Mouse (Mus musculus) layer of hippocampus, adult 18-20 months (tissue): ENCODE measurements around the gene Camta1. TPM values are rescaled to one million over a fixed set of nuclear protein-coding genes. Genes with fewer than 3 reads are reported as not detected.

Experiments used
- DNase-seq, 2 experiments: peaks; one replicate each; pipeline ENCODE4 v3.0.0; 2022; ENCODE audit warnings: low spot score in 2 of 2
- total RNA-seq, 2 experiments: library from RNA; stranded (reverse); gene quantifications; 2 replicates each; pipeline ENCODE4 v1.2.3; 2021

Camta1 gene
- total RNA-seq, 2 experiments from 2014 or later: 279 to 302 TPM

DNA sequence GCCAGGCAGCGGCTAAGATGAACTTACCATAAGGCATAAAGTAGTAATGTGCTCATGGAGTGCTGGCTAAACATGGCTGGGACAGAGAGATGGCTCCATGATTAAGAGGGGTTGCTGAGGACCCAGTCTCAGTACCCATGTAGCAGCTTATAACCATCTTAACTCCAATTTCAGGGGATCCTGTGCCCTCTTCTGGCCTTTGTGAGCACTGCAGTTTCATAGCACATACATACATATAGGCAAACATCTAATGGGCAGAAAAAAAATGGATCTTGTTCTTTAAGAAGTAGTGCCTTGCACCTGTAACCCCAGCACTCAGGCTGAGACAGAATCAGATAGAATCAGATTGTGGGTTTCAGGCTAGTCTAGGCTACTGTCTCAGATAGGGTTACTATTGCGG lies 454.5 kb downstream of the Camta1 start:
- DNase-seq: no peak

- no peak for DNase-seq
These were observed 457.0 kb downstream of the Camta1 start for GRCm38 (mm10) chr4:151404581-151405256.

DNA sequence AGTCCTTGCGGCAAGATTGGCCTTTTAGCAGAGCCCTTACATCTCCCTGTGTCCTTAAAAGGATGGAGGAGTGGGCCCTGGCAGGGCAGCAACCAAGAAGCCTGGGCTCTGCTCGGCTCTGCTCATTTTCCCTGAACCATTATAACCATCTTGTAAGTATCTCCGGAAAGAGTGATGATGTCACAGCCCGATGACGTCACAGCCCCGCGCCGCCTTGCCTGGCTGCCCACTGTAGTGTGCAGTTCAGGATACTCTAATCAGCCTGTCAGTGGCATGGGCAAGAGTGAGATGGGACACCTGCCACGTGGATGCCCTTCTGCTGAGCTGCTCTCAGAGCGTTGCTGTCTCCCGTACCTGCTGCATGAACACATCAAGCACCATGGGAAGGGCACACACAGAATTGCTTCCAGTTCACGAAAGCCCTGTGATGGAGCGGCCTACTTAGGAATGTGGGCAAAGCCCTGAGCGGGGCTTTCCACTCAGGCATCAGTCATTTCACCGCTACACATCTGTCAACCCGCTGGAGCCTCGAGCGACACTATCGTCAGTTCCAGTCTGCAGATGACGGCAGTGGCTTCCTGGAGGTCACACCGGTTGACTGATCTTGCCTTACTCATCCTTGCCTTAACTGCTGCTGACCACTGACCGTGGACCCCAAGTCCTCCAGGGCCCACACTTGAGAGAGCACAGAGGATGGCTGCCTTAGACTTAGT lies 459.8 kb downstream of the Camta1 start:
- no peak for DNase-seq

GRCm38 (mm10) chr4:151396536-151396935 lies 465.1 kb downstream of the Camta1 start:
- no peak for DNase-seq

- DNase-seq: no peak
These were observed 472.3 kb downstream of the Camta1 start for GRCm38 (mm10) chr4:151389345-151389744.

- no peak for DNase-seq
These were observed 474.8 kb downstream of the Camta1 start for GRCm38 (mm10) chr4:151386701-151387451.

DNA sequence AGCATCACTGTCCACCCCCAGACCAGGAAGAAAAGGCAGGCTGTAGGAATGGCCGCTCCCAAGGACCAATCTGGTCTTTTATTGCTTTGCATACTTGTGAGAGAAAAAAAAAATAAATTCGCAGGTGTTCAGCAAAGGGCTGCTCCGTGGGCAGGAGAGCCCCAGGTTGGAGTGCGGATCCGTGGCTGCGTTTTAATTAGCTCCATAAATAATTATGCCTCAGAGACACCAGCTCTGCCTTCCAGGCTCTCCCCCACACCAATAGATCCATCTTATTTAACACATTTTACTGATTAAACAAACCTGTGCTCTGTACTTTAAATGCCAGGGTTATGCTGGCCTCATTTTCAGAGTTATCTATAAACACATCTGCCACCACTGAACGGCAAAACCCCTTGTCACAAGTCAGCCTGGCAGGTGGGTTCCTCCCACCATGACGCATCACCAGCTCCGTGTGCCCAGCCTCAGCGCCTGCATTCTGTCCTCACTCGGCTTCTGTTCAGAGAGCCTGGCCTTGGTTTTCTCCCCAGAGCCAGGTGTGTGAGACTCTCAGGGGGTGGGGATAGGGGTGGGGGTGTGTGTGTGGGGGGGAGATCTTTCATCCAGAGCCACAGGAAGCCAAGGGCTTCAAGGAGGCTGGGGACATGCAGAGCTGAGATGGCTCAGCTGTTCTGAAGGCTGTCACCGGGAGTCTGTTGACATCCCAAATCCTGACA lies 475.5 kb downstream of the Camta1 start:
- peak; percentile 11 to 41 for DNase-seq

GRCm38 (mm10) chr4:151377731-151378130 lies 483.9 kb downstream of the Camta1 start:
- DNase-seq: no peak

DNA sequence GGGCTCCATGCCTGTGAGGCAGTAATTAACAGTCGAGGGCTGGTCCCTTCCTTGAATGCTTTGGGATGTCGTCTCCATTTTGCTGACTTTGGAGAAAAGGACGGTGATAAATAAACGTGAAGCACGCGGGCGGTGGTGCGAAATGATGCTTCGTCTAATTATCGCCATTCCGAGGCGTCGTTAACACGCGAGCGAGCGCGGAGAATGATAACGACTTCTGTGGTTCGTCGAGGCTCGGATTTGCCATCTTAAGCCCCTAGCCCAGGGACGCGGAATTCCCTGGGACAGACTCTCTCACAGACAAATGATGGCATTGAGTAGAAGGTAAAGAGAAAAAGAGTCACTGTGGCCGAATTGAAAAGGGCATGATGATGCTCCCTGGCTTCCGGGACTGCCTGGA lies 485.4 kb downstream of the Camta1 start:
- no peak for DNase-seq

DNA sequence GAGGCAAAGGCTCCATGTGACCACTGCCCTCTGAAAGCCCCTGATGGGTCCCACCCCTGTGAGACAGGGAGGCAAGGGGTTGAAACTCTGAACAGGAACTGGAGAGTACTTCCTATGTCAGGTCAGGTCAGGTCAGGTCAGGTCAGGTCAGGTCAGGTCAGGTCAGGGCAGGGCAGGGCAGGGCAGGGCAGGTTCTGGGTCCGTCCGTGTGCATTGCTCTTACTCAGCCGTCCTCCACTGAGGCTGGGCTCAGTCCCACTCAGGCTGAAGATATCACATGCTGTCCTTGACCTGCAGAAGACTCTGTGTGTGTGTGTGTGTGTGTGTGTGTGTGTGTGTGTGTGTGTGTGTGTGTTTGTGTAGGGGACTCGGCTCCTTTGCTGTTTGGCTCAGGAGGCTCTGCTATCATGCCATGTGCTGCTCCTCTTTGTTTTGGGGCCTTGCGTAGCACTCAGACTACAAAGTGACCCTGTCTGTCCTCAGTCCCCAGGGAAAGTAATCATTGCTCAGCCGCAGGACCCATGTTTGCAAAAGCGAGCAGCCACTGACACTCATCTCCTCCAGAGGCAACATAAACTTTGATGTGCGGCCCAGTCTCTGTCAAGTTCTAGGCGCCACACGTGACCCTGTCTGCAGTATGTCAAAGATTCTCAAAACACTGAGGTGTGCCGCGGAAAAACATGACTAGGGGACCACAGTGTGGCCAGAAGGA lies 488.7 kb downstream of the Camta1 start:
- DNase-seq: no peak

GRCm38 (mm10) chr4:151366941-151367545 lies 494.6 kb downstream of the Camta1 start:
- DNase-seq: no peak

GRCm38 (mm10) chr4:151360976-151361673 lies 500.6 kb downstream of the Camta1 start:
- DNase-seq: no peak

GRCm38 (mm10) chr4:151355505-151355904 lies 506.2 kb downstream of the Camta1 start:
- DNase-seq: peak in 1 of 2 experiments; percentile 27

- DNase-seq: no peak
These were observed 508.9 kb downstream of the Camta1 start for GRCm38 (mm10) chr4:151352791-151353190.

DNA sequence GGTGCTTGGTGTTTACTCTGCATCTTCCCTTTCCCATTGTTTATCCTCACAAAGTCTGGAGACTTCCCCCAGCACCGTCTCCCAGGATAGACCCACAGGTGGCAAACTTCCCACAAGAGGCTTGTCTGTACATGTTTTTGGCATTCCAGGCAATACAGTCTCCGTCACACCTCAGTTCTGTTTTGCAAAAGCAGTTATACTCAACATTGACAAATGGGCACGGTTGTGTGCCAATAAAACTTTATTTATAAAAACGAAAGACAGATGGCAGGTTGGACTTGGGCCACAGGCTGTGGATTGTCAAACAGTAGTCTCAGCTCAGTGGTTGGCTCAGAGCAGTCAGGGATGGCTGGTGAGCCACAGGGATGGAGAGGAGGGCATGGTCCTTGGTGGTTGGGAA lies 509.4 kb downstream of the Camta1 start:
- peak; percentile 16 to 54 for DNase-seq

- DNase-seq: no peak
These were observed 509.9 kb downstream of the Camta1 start for GRCm38 (mm10) chr4:151351757-151352156.

- no peak for DNase-seq
These were observed 514.1 kb downstream of the Camta1 start for GRCm38 (mm10) chr4:151347620-151348019.

DNA sequence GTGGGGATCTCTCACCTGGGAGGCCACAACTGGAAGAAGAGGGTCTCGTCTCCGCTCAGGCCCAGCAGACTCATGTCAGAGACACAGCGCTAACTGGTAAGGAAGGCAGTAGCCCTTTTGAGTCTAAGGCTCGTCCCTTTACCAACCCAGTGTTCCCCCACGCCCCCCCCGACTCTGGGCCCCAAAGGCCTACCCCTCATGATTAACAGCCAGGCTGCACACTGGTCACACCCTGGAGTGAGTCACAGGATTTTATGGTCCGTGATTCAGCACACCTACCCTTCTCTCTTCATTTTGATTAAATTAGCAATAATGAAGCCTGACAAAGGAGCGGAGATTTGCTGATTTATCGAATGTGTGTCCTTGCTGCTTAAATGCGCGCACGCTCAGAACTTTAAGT lies 515.0 kb downstream of the Camta1 start:
- no peak for DNase-seq

DNA sequence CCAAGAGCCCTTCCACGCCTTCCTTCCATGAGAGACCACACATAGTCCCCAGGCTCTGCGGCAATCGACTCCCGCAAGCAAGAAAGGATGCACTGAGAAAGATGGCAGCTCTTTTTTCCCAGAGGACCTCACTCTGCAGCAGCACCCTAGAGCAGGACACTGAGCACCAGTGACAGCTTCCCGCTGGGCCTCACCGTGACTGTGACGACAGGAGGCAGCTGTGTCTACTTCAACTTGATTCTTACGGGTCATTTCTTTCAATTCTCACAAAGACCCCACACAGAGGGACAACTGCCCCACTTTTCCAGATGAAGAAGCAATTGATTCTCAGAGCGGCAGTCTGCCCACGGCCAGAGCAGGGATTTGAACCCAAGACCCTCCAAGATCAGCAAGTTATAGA lies 516.9 kb downstream of the Camta1 start:
- no peak for DNase-seq

DNA sequence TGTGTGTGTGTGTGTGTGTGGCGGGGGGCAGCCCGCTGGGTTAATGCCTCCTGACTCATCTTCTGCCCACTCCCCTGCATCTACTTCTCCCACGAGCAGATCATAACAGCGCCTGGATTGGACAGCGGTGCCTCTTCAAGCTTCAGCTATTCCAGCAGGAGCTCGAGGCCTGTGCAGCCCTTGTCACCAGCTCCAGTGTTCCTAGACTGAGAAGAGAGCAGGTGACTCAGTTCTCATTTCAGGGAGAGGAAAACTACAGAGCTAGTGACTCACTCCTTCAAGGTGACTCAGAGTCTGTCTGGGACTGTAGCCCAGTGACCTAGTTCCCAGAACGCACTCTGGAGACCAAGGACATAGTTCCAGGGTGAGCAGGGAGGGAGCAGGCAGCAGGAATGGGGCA lies 522.3 kb downstream of the Camta1 start:
- DNase-seq: peak in 1 of 2 experiments; percentile 27
